Mouse (Mus musculus) T-cell, adult 66 days (primary cell): Measurements from ENCODE around the gene Iqcf3. TPM values are rescaled to one million over a fixed set of nuclear protein-coding genes. Genes with fewer than 3 reads are reported as not detected.

Experiments used
- total RNA-seq, 2 experiments: library from RNA; stranded (reverse); gene quantifications; 3 replicates in 1 of 2; 4 replicates in 1 of 2; pipeline ENCODE4 v1.2.4; 2023

Iqcf3 gene
- not detected for total RNA-seq

GRCm38 (mm10) chr9:106561531-106561930 is at the start of gene Iqcf3:
Gene Iqcf3, minus strand, starts transcription at chr9:106561631.

GRCm38 (mm10) chr9:106570896-106571295 is 9.5 kb upstream of the Iqcf3 start, which contains the start of gene Iqcf4:
Gene Iqcf4, minus strand, starts transcription at chr9:106570996.

GRCm38 (mm10) chr9:106514273-106514672 is 47.2 kb downstream of the Iqcf3 start, which contains the start of gene Iqcf5:
Gene Iqcf5, plus strand, starts transcription at chr9:106514573.

GRCm38 (mm10) chr9:106499667-106500066 is 61.8 kb downstream of the Iqcf3 start, which contains the start of gene Iqcf1:
Gene Iqcf1, plus strand, starts transcription at chr9:106499967.

GRCm38 (mm10) chr9:106476924-106477484 is 84.4 kb downstream of the Iqcf3 start, which contains the start of gene Parp3:
Gene Parp3, minus strand, starts transcription at chr9:106476949.

GRCm38 (mm10) chr9:106475663-106476001 is 85.8 kb downstream of the Iqcf3 start, which contains the start of gene Rrp9:
Gene Rrp9, plus strand, starts transcription at chr9:106475963.

GRCm38 (mm10) chr9:106465571-106466200 is 95.7 kb downstream of the Iqcf3 start, which contains the start of gene Gpr62:
Gene Gpr62, minus strand, starts transcription at chr9:106465938.

GRCm38 (mm10) chr9:106453271-106454070 is 108.0 kb downstream of the Iqcf3 start, which contains the start of gene Pcbp4:
Gene Pcbp4, plus strand, starts transcription at chr9:106453291.

Other genes starting within 250 kb of the Iqcf3 start
- 10 to 100 TPM; 37.8 to 49.4 TPM for gene Dusp7, start 193.0 kb downstream of the Iqcf3 start, total RNA-seq
- gene Rpl29, start 132.2 kb downstream of the Iqcf3 start, total RNA-seq = 100 to 1,000 TPM; 850 to 940 TPM
- 10 to 100 TPM; 14.4 to 15.4 TPM for gene Acy1, start 123.3 kb downstream of the Iqcf3 start, total RNA-seq
- 1 to 10 TPM; 6.6 to 7.7 TPM for gene Abhd14b, start 114.2 kb downstream of the Iqcf3 start, total RNA-seq
- gene Abhd14a, start 114.0 kb downstream of the Iqcf3 start, total RNA-seq = 10 to 100 TPM in 1 of 2 experiments, 1 to 10 TPM in 1; 10.0 to 11.4 TPM
- 10 to 100 TPM; 10.5 to 15.6 TPM for gene Pcbp4, start 108.3 kb downstream of the Iqcf3 start, total RNA-seq
- gene Gpr62, start 95.7 kb downstream of the Iqcf3 start, total RNA-seq = under 1 TPM; 0.30 to 0.99 TPM
- 10 to 100 TPM; 85.2 to 89.8 TPM for gene Rrp9, start 85.7 kb downstream of the Iqcf3 start, total RNA-seq
- 10 to 100 TPM; 50.1 to 60.6 TPM for gene Parp3, start 84.7 kb downstream of the Iqcf3 start, total RNA-seq
- not detected for gene Iqcf1, start 61.7 kb downstream of the Iqcf3 start, total RNA-seq
- gene Iqcf5, start 47.1 kb downstream of the Iqcf3 start, total RNA-seq = not detected
- gene Iqcf4, start 9.4 kb upstream of the Iqcf3 start, total RNA-seq = not detected
- gene Iqcf6, start 65.0 kb upstream of the Iqcf3 start, total RNA-seq = not detected
- gene Grm2, start 94.5 kb upstream of the Iqcf3 start, total RNA-seq = not detected
- 10 to 100 TPM; 59.1 to 65.7 TPM for gene Tex264, start 124.3 kb upstream of the Iqcf3 start, total RNA-seq
- gene Rad54l2, start 227.6 kb upstream of the Iqcf3 start, total RNA-seq = 10 to 100 TPM; 37.7 to 40.9 TPM